Mouse (Mus musculus): ENCODE results near the gene Fnip2. TPM values are rescaled to one million over a fixed set of nuclear protein-coding genes. Genes with fewer than 3 reads are reported as not detected.

Gene Fnip2
- polyA plus RNA-seq, 1 experiment, result 2.5 TPM

DNA sequence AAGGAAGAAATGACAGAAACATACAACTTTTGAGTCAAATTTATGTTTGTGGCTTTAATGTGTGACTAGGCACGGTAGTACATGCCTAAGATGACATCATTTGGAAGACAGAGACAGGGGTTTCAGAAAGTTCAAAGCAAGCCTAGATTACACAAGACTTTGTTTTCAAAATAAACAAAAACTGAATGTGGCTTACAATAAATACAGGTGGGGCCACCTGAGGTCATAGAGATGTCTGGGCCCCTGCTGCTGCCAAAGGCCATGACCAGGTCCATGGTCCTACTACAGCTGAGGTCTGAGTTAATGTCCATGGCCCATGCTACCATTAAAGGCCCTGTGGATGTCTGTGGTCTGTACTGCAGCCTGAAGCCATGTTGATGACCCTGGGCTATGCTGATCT lies 154.1 kb downstream of the Fnip2 start:
- H3K79me2 ChIP-seq (ENCODE audit: control insufficient read depth, insufficient read depth), result no peaks in the 10 kb centered on the region
- TF ChIP-seq E2F4 (IDR thresholded peaks at IDR 0.05; ENCODE audit: insufficient read depth), result no peak
- TF ChIP-seq POLR2AphosphoS2 (IDR thresholded peaks at IDR 0.05; ENCODE audit: insufficient read length, low read depth), result no peak
- TF ChIP-seq SRF (IDR thresholded peaks at IDR 0.05; ENCODE audit: control insufficient read depth, insufficient read length, low read depth), result no peak
- TF ChIP-seq CEBPB (IDR thresholded peaks at IDR 0.05; ENCODE audit: insufficient read depth, poor library complexity, severe bottlenecking), result no peak
- TF ChIP-seq POLR2A (IDR thresholded peaks at IDR 0.05; ENCODE audit: insufficient read length, low read depth), result no peak
- no peak for TF ChIP-seq MYOD1 (IDR thresholded peaks at IDR 0.05; ENCODE audit: control insufficient read depth in 1 of 3, insufficient read length in 2 of 3, low read depth in 2 of 3)
- no peak for TF ChIP-seq USF1 (IDR thresholded peaks at IDR 0.05; ENCODE audit: low read depth)
- no peak for TF ChIP-seq MYOG (IDR thresholded peaks at IDR 0.05; ENCODE audit: control insufficient read depth in 1 of 3, insufficient read depth in 1 of 3, insufficient read length in 2 of 3, low read depth in 2 of 3)
- no peaks in the 10 kb centered on the region for H3K27me3 ChIP-seq (ENCODE audit: control insufficient read depth, insufficient read depth, insufficient read length)
- no peak overlapping the region for H3ac ChIP-seq (ENCODE audit: control insufficient read depth, insufficient read length)
- no peak overlapping the region for H3K4me2 ChIP-seq (ENCODE audit: low read depth)
- H3K4me3 ChIP-seq, result no peak overlapping the region
- no peaks in the 10 kb centered on the region for H3K36me3 ChIP-seq (ENCODE audit: control insufficient read depth, insufficient read depth)

DNA sequence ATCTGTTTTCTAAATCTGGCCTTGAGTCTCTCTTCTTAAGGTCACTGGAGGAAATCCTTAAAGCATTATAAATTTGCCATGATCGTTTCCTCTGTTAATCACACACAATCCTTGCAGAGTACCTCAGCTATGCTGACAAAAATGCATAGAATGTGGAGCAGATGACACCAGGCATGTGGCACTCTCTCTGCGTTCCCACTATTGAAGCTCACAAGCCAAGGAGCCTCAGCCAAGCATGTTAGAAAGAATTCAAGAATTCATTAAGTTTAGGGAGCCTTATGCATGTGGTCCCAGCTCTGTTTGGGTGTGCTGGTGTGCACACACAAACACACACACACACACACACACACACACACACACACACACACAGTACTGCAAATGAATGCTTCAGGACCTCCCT lies 155.9 kb downstream of the Fnip2 start:
- TF ChIP-seq E2F4 (IDR thresholded peaks at IDR 0.05; ENCODE audit: insufficient read depth) (no peak), TCF12 (IDR thresholded peaks at IDR 0.05; ENCODE audit: insufficient read depth, poor library complexity, severe bottlenecking) (no peak), MAX (IDR thresholded peaks at IDR 0.05; ENCODE audit: low read depth) (no peak), SRF (IDR thresholded peaks at IDR 0.05; ENCODE audit: control insufficient read depth, insufficient read length, low read depth) (no peak), MYOD1 (IDR thresholded peaks at IDR 0.05; ENCODE audit: control insufficient read depth in 1 of 3, insufficient read length in 2 of 3, low read depth in 2 of 3) (no peak), TCF3 (IDR thresholded peaks at IDR 0.05; ENCODE audit: insufficient read length, low read depth) (no peak), USF1 (IDR thresholded peaks at IDR 0.05; ENCODE audit: low read depth) (no peak), POLR2A (IDR thresholded peaks at IDR 0.05; ENCODE audit: insufficient read length, low read depth) (no peak), MYOG (IDR thresholded peaks at IDR 0.05; ENCODE audit: control insufficient read depth in 1 of 3, insufficient read depth in 1 of 3, insufficient read length in 2 of 3, low read depth in 2 of 3) (no peak), REST (IDR thresholded peaks at IDR 0.05; ENCODE audit: insufficient read depth, insufficient read length) (no peak), POLR2AphosphoS2 (IDR thresholded peaks at IDR 0.05; ENCODE audit: insufficient read length, low read depth) (no peak), CEBPB (IDR thresholded peaks at IDR 0.05; ENCODE audit: insufficient read depth, poor library complexity, severe bottlenecking) (no peak)
- H3K4me3 ChIP-seq, result no peak overlapping the region
- H3K36me3 ChIP-seq (ENCODE audit: control insufficient read depth, insufficient read depth), result no peaks in the 10 kb centered on the region
- H3K79me2 ChIP-seq (ENCODE audit: control insufficient read depth, insufficient read depth), result no peaks in the 10 kb centered on the region
- H3K4me2 ChIP-seq (ENCODE audit: low read depth), result no peak overlapping the region
- no peaks in the 10 kb centered on the region for H3K27me3 ChIP-seq (ENCODE audit: control insufficient read depth, insufficient read depth, insufficient read length)
- H3ac ChIP-seq (ENCODE audit: control insufficient read depth, insufficient read length), result no peak overlapping the region

DNA sequence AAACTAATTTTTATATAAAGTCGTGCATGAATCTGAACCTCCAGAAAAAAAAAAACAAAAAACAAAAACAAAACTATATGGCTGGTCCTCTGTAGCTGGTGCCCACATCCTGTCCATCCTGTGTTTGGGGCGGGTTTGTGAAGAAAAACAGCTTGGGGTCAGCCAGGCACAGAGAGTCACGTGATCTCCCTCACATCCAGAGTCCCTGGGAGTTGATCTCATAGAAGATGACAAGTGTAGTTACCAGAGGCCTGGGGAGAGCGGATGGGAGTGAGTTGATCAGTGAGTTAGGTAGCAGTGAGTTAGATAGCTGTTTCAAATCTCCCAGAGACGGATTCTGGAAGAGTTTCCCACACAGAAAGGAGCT lies 157.0 kb downstream of the Fnip2 start:
- Histone ChIP-seq H3ac (ENCODE audit: control insufficient read depth, insufficient read length) (no peak overlapping the region), H3K4me3 (no peak overlapping the region), H3K4me2 (ENCODE audit: low read depth) (no peak overlapping the region), H3K79me2 (ENCODE audit: control insufficient read depth, insufficient read depth) (no peaks in the 10 kb centered on the region), H3K36me3 (ENCODE audit: control insufficient read depth, insufficient read depth) (no peaks in the 10 kb centered on the region), H3K27me3 (ENCODE audit: control insufficient read depth, insufficient read depth, insufficient read length) (no peaks in the 10 kb centered on the region)
- no peak for TF ChIP-seq MAX (IDR thresholded peaks at IDR 0.05; ENCODE audit: low read depth)
- peak; percentile 41 for TF ChIP-seq USF1 (IDR thresholded peaks at IDR 0.05; ENCODE audit: low read depth)
- TF ChIP-seq TCF3 (IDR thresholded peaks at IDR 0.05; ENCODE audit: insufficient read length, low read depth), result no peak
- no peak for TF ChIP-seq SRF (IDR thresholded peaks at IDR 0.05; ENCODE audit: control insufficient read depth, insufficient read length, low read depth)
- no peak for TF ChIP-seq MYOG (IDR thresholded peaks at IDR 0.05; ENCODE audit: control insufficient read depth in 1 of 3, insufficient read depth in 1 of 3, insufficient read length in 2 of 3, low read depth in 2 of 3)
- no peak for TF ChIP-seq TCF12 (IDR thresholded peaks at IDR 0.05; ENCODE audit: insufficient read depth, poor library complexity, severe bottlenecking)
- TF ChIP-seq MYOD1 (IDR thresholded peaks at IDR 0.05; ENCODE audit: control insufficient read depth in 1 of 3, insufficient read length in 2 of 3, low read depth in 2 of 3), result no peak

DNA sequence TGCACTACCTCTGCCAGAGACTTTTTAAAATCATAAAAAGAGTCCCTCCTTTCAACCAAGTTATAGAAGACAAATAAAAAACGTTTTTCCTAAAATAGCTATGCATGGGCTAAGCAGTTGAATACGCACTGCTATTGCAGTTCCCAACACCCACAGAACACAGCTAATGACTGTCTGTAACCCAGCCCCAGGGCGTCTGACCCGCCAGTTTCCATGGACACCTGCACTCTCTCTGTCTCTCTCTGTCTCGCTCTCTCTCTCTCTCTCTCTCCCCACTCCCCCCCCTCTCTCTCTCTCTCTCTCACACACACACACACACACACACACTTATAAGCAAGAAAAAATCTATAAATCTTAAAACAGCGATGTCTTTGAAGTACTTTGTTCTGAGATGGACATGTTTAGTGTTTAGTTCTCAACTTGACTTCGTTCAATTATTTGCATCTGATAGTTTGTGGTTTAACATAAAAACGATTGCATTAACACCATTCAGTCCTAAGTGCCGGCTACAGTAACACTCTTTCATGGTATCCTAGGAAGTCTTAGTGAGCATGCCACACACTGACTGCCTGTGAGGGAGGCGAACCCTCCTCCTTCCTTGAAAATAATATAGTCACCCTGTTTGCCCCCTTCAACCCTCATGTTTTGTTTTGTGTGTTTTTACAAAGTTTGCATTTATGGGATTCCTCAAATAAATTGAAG lies 157.5 kb downstream of the Fnip2 start:
- no peak for TF ChIP-seq TCF12 (IDR thresholded peaks at IDR 0.05; ENCODE audit: insufficient read depth, poor library complexity, severe bottlenecking)
- TF ChIP-seq POLR2AphosphoS2 (IDR thresholded peaks at IDR 0.05; ENCODE audit: insufficient read length, low read depth), result no peak
- TF ChIP-seq USF1 (IDR thresholded peaks at IDR 0.05; ENCODE audit: low read depth), result no peak
- TF ChIP-seq CEBPB (IDR thresholded peaks at IDR 0.05; ENCODE audit: insufficient read depth, poor library complexity, severe bottlenecking), result no peak
- TF ChIP-seq SRF (IDR thresholded peaks at IDR 0.05; ENCODE audit: control insufficient read depth, insufficient read length, low read depth), result no peak
- TF ChIP-seq MYOG (IDR thresholded peaks at IDR 0.05; ENCODE audit: control insufficient read depth in 1 of 3, insufficient read depth in 1 of 3, insufficient read length in 2 of 3, low read depth in 2 of 3), result no peak
- no peak for TF ChIP-seq POLR2A (IDR thresholded peaks at IDR 0.05; ENCODE audit: insufficient read length, low read depth)
- no peak for TF ChIP-seq MYOD1 (IDR thresholded peaks at IDR 0.05; ENCODE audit: control insufficient read depth in 1 of 3, insufficient read length in 2 of 3, low read depth in 2 of 3)
- no peak for TF ChIP-seq REST (IDR thresholded peaks at IDR 0.05; ENCODE audit: insufficient read depth, insufficient read length)
- TF ChIP-seq E2F4 (IDR thresholded peaks at IDR 0.05; ENCODE audit: insufficient read depth), result no peak
- Histone ChIP-seq H3K4me2 (ENCODE audit: low read depth) (no peak overlapping the region), H3K27me3 (ENCODE audit: control insufficient read depth, insufficient read depth, insufficient read length) (no peaks in the 10 kb centered on the region), H3K36me3 (ENCODE audit: control insufficient read depth, insufficient read depth) (no peaks in the 10 kb centered on the region), H3ac (ENCODE audit: control insufficient read depth, insufficient read length) (no peak overlapping the region), H3K79me2 (ENCODE audit: control insufficient read depth, insufficient read depth) (no peaks in the 10 kb centered on the region), H3K4me3 (no peak overlapping the region)

DNA sequence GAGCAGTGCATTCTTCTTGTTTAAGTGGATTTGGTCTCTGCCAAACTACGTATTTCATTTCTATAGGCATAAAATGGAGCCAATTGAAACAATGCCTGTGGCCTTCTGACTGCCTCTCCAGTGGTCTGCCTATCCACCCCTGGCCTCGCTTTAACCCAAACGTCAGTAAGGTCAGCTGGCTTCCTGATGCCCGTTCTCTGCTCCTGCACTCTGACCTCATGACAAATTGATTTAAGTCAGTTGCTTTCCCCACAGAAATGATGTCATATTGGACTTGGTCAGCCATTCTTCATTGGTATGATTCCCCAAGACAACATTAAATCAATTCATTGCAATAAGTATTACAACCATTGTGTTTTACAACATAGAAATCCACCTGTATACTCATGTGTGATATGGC lies 159.1 kb downstream of the Fnip2 start:
- no peak overlapping the region for H3ac ChIP-seq (ENCODE audit: control insufficient read depth, insufficient read length)
- no peaks in the 10 kb centered on the region for H3K79me2 ChIP-seq (ENCODE audit: control insufficient read depth, insufficient read depth)
- no peak for TF ChIP-seq E2F4 (IDR thresholded peaks at IDR 0.05; ENCODE audit: insufficient read depth)
- no peak for TF ChIP-seq CEBPB (IDR thresholded peaks at IDR 0.05; ENCODE audit: insufficient read depth, poor library complexity, severe bottlenecking)
- no peak for TF ChIP-seq USF1 (IDR thresholded peaks at IDR 0.05; ENCODE audit: low read depth)
- TF ChIP-seq MYOG (IDR thresholded peaks at IDR 0.05; ENCODE audit: control insufficient read depth in 1 of 3, insufficient read depth in 1 of 3, insufficient read length in 2 of 3, low read depth in 2 of 3), result no peak
- no peak for TF ChIP-seq MAX (IDR thresholded peaks at IDR 0.05; ENCODE audit: low read depth)
- TF ChIP-seq TCF3 (IDR thresholded peaks at IDR 0.05; ENCODE audit: insufficient read length, low read depth), result no peak
- TF ChIP-seq SRF (IDR thresholded peaks at IDR 0.05; ENCODE audit: control insufficient read depth, insufficient read length, low read depth), result no peak
- TF ChIP-seq POLR2A (IDR thresholded peaks at IDR 0.05; ENCODE audit: insufficient read length, low read depth), result no peak
- no peak for TF ChIP-seq TCF12 (IDR thresholded peaks at IDR 0.05; ENCODE audit: insufficient read depth, poor library complexity, severe bottlenecking)
- TF ChIP-seq POLR2AphosphoS2 (IDR thresholded peaks at IDR 0.05; ENCODE audit: insufficient read length, low read depth), result no peak
- TF ChIP-seq MYOD1 (IDR thresholded peaks at IDR 0.05; ENCODE audit: control insufficient read depth in 1 of 3, insufficient read length in 2 of 3, low read depth in 2 of 3), result no peak
- no peak for TF ChIP-seq REST (IDR thresholded peaks at IDR 0.05; ENCODE audit: insufficient read depth, insufficient read length)
- no peak overlapping the region for H3K4me3 ChIP-seq
- H3K36me3 ChIP-seq (ENCODE audit: control insufficient read depth, insufficient read depth), result no peaks in the 10 kb centered on the region
- H3K4me2 ChIP-seq (ENCODE audit: low read depth), result no peak overlapping the region
- H3K27me3 ChIP-seq (ENCODE audit: control insufficient read depth, insufficient read depth, insufficient read length), result no peaks in the 10 kb centered on the region

Measured in myocyte (in vitro differentiated cells).